Mouse (Mus musculus) ES-Bruce4 (cell line): ENCODE results near the gene Gm28048.

Experiments used
- CTCF ChIP-seq: IDR thresholded peaks from one replicate; pipeline ENCODE4 v1.8.1; 2011; ENCODE audit warnings: low read depth, low read length
- POLR2A ChIP-seq: IDR thresholded peaks from one replicate; pipeline ENCODE4 v1.8.1; 2011; ENCODE audit warnings: low read length; ENCODE audit not compliant: insufficient read depth

DNA sequence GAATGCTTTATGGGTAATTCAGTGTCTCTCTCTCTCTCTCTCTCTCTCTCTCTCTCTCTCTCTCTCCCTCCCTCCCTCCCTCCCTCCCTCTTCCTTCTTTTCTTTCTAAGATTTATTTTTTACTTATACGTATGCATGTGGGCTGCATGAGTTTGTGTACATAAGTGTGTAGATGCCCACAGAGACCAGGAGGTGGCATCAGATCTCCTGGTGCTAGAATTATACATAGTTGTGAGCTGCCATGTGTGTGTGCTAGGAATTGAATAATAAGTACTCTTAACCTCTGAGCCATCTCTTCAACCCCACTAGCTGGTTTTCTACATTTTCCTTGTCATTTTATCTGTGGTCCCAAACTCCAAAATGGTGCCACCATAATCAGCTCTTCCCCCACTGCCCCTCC lies 156.3 kb downstream of the Gm28048 start:
- TF ChIP-seq CTCF (no peak), POLR2A (no peak)
